Mouse (Mus musculus): ENCODE data around the gene Gon7. TPM values are rescaled to one million over a fixed set of nuclear protein-coding genes. Genes with fewer than 3 reads are reported as not detected.

Gon7 gene
- polyA plus RNA-seq, 1 experiment from 2014 or later, result 20.6 TPM

DNA sequence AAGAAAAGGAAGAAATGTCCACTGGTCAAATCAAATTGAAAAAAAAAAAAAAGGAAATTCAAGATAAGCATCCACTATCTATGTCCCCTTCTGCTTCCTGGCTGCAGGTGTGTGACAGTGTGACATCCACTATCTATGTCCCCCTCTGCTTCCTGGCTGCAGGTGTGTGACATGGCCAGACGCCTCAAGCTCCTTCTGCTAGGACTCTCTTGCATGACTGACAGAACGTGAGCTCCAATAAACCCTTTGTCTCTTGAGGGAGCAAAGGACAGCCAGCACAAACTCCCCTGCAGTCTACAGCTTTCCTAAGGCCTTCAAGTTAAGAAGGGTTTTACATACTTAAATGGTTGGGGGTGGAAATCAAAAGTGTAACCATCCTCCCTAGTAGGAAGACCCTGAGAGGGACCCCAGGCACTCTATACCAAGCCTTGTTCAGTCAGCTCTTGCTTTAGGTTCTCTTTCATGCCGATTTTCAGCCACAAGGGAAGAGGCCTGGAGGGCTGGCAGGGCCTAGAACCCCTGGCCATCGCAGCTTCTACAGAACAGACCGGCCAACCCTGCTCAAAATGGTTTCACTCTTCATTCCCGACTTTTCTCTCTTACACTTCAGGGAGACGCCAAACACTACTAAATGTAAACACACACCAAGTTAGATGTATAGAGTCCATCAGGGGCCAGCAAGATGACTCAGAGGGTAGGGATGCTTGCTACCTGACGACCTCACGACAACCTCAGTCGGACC lies 42.8 kb downstream of the Gon7 start:
- Histone ChIP-seq H3K4me2 (no peak overlapping the region), H3K36me3 (no peaks in the 10 kb centered on the region), H3K27ac (no peak overlapping the region), H3K27me3 (no peaks in the 10 kb centered on the region), H3K9ac (no peak overlapping the region), H3K9me3 (no peaks in the 10 kb centered on the region), H3K4me3 (no peak overlapping the region), H3K4me1 (peaks cover 12% of the 10 kb centered on the region; the same call in 1 of the 2 replicates)
- no peak for ATAC-seq (ENCODE audit: insufficient number of reproducible peaks, low FRiP score, low TSS enrichment, low read depth)
- WGBS, result 82% methylated on average over 10 of the region's 10 CpGs

DNA sequence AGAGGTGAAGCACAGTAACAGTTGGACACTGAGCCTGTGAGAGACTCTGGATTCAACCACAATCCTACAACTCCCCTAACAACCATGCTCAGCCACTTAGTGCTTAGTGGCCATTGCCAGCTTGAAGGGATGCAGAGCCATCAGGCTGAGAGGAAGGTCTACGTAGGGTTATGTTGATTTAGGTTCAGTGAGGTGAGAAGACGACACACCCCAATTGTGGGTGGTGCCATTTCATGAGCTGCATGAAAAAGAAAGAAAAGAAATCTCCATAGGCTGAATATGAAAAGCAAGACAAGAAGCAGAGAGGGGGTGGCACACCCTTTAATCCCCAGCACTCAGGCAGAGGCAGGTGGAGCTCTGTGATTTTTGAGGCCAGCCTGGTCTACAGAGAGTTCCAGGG lies 43.5 kb downstream of the Gon7 start:
- H3K9me3 ChIP-seq, result no peaks in the 10 kb centered on the region
- H3K9ac ChIP-seq, result no peak overlapping the region
- H3K4me2 ChIP-seq, result no peak overlapping the region
- H3K4me1 ChIP-seq, result peaks cover 7% of the 10 kb centered on the region; the same call in 1 of the 2 replicates
- H3K4me3 ChIP-seq, result no peak overlapping the region
- H3K27me3 ChIP-seq, result no peaks in the 10 kb centered on the region
- H3K27ac ChIP-seq, result no peak overlapping the region
- 68% methylated on average over 2 of the region's 2 CpGs for WGBS
- no peaks in the 10 kb centered on the region for H3K36me3 ChIP-seq
- ATAC-seq (ENCODE audit: insufficient number of reproducible peaks, low FRiP score, low TSS enrichment, low read depth), result no peak

DNA sequence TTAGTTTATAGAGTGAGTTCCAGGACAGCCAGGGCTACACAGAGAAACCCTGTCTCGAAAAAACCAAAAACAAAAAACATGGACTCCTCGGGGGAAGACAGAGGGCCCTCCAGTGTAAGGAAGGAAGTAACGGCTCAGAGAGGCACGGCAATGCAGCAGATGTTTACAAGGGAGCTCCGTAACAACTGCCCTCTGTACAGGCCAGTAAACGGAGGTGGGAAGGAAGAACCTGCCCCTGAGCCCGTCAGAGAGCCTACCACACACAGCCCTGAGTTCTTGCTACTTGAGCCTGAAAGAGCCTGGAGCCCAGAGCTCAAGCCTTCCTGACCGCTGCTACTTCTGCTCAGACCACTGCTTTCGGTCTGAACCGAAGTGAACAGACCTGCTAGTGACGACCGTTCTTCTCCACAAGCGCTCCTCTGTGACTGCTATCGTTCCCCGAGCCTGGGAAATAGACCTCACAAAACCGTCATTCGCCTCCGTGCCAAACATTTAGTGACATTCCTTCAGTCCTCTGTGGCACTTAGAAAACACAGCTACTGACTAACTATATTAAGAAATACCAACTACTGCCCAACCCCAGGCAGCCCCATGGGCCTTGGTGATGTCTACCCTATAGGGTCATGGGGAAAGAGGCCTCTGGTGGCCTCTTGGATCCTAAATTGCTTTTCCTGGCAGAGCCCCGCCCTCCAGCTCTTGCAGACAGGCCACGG lies 44.3 kb downstream of the Gon7 start:
- H3K4me3 ChIP-seq, result no peak overlapping the region
- ATAC-seq (ENCODE audit: insufficient number of reproducible peaks, low FRiP score, low TSS enrichment, low read depth), result no peak
- H3K9ac ChIP-seq, result no peak overlapping the region
- no peaks in the 10 kb centered on the region for H3K36me3 ChIP-seq
- peaks cover 7% of the 10 kb centered on the region; the same call in 1 of the 2 replicates for H3K4me1 ChIP-seq
- H3K9me3 ChIP-seq, result no peaks in the 10 kb centered on the region
- peak overlapping the region; percentile 20; the same call in 1 of the 2 replicates for H3K4me2 ChIP-seq
- H3K27ac ChIP-seq, result peak overlapping the region; percentile 33; the same call in 1 of the 2 replicates
- WGBS, result 46% methylated on average over 20 of the region's 20 CpGs
- H3K27me3 ChIP-seq, result no peaks in the 10 kb centered on the region

DNA sequence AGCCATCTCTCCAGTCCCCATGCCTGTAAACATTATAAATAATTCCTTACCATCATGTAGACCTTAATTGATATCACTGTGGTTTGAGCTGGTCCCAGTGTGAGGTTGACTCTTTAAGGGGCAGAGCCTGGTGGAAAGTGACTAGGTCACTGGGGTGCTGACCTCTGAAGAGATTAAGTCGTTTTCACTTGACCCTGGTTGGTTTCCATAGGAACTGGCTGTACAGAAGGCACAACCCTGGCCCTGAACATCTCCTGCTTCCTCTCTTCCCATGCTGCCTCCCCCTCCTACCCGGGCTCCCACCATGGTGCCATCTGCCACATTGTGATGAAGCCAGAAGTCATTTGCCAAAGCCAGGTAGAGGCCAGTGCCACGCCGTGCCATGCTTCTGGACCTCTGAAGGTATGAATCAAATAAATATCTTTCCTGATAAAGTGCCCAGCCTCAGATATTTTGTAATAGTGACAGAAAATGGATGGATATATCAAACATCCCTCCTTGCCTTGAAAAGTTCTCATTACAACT lies 46.7 kb downstream of the Gon7 start:
- no peak for ATAC-seq (ENCODE audit: insufficient number of reproducible peaks, low FRiP score, low TSS enrichment, low read depth)
- no peak overlapping the region for H3K27ac ChIP-seq

DNA sequence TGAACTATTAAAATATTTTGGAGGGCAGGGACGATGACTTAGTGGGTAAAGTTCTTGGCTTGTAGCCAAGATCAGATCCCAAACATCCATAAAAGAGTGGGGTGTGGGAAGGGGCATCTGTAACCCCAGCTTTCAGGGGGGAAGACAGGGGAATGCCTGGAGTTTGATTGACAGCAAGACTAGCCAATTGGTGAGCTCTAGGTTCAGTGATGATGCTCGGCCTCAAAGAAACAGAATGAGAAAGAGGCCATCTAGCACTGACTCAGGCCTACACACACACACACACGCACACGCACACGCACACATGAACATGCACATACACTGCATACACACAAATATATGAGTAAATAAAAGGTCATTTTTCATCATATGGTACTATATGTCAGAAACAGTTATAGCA lies 47.7 kb downstream of the Gon7 start:
- ATAC-seq (ENCODE audit: insufficient number of reproducible peaks, low FRiP score, low TSS enrichment, low read depth), result no peak

More for the DNA sequence above, 46.7 kb downstream of the Gon7 start:
- Histone ChIP-seq H3K36me3 (no peaks in the 10 kb centered on the region), H3K4me3 (no peak overlapping the region), H3K27me3 (peaks cover 7% of the 10 kb centered on the region; the same call in 1 of the 2 replicates), H3K9ac (no peak overlapping the region), H3K4me1 (peaks cover 7% of the 10 kb centered on the region; the same call in 1 of the 2 replicates), H3K9me3 (no peaks in the 10 kb centered on the region), H3K4me2 (no peak overlapping the region)
- 61% methylated on average over 4 of the region's 4 CpGs for WGBS

DNA sequence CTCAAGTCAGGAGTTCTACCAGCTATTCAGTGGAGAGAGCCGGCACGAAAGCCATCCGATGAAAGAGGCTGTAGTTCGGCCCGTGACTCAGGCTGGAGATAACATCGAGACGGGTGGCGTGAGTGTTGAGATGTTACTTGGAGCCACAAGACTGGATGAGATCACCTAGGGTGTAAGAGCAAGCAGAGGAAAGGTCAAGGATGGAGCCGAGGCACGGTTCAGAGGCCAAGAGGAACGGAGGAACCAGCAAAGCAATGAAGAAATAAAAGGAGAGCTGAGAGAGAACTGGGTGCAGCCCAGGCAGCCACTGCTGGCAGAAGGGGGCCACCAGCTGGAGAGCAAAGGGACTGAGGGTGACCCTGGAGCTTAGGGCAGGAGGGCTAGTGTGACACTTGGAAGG lies 49.4 kb downstream of the Gon7 start:
- 84% methylated on average over 11 of the region's 11 CpGs for WGBS
- Histone ChIP-seq H3K27ac (no peak overlapping the region), H3K27me3 (peaks cover 7% of the 10 kb centered on the region; the same call in 1 of the 2 replicates), H3K36me3 (no peaks in the 10 kb centered on the region), H3K9ac (no peak overlapping the region), H3K4me2 (no peak overlapping the region), H3K4me1 (peaks cover 20% of the 10 kb centered on the region), H3K9me3 (no peaks in the 10 kb centered on the region), H3K4me3 (no peak overlapping the region)
- no peak for ATAC-seq (ENCODE audit: insufficient number of reproducible peaks, low FRiP score, low TSS enrichment, low read depth)

More for the DNA sequence above, 47.7 kb downstream of the Gon7 start:
- peaks cover 7% of the 10 kb centered on the region; the same call in 1 of the 2 replicates for H3K27me3 ChIP-seq
- H3K9ac ChIP-seq, result no peak overlapping the region
- no peak overlapping the region for H3K4me3 ChIP-seq
- no peak overlapping the region for H3K4me2 ChIP-seq
- 74% methylated on average over 5 of the region's 5 CpGs for WGBS
- peaks cover 13% of the 10 kb centered on the region; the same call in 1 of the 2 replicates for H3K4me1 ChIP-seq
- no peaks in the 10 kb centered on the region for H3K9me3 ChIP-seq
- no peak overlapping the region for H3K27ac ChIP-seq
- no peaks in the 10 kb centered on the region for H3K36me3 ChIP-seq

DNA sequence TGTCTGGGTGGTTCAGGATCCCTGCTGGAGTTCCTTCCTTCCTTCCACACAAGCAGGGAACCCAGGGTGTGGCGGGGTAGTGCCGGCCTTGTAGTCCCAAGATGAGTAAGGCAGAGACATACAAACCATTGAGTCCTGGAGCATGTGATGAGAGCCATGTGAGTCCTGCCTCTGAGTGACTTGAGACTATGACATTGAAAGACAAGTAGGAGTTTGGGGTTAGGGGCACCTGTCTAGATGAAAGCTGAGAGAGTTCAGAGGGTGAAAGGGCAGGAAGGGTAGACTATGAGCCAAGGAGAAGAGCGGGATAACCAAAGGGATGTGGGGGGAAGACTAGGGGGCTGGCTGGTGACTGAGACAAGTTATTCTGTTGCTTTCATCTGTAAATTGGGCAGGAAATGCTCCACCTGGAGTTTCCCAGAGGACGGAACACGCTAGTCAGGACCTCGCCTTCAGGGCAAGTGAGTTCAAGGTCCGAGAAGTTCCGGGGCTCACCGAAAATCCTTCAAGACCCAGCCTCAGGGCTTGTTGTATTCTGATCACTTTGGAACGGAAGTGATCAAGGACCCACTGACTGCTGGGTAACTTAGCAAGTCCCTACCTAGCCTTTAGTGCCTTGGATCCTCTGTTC lies 50.7 kb downstream of the Gon7 start:
- Histone ChIP-seq H3K9ac (no peak overlapping the region), H3K4me1 (peaks cover 33% of the 10 kb centered on the region), H3K4me2 (no peak overlapping the region), H3K9me3 (no peaks in the 10 kb centered on the region), H3K36me3 (no peaks in the 10 kb centered on the region), H3K27ac (no peak overlapping the region), H3K4me3 (no peak overlapping the region), H3K27me3 (peaks cover 7% of the 10 kb centered on the region; the same call in 1 of the 2 replicates)
- no peak for ATAC-seq (ENCODE audit: insufficient number of reproducible peaks, low FRiP score, low TSS enrichment, low read depth)
- 78% methylated on average over 10 of the region's 10 CpGs for WGBS

DNA sequence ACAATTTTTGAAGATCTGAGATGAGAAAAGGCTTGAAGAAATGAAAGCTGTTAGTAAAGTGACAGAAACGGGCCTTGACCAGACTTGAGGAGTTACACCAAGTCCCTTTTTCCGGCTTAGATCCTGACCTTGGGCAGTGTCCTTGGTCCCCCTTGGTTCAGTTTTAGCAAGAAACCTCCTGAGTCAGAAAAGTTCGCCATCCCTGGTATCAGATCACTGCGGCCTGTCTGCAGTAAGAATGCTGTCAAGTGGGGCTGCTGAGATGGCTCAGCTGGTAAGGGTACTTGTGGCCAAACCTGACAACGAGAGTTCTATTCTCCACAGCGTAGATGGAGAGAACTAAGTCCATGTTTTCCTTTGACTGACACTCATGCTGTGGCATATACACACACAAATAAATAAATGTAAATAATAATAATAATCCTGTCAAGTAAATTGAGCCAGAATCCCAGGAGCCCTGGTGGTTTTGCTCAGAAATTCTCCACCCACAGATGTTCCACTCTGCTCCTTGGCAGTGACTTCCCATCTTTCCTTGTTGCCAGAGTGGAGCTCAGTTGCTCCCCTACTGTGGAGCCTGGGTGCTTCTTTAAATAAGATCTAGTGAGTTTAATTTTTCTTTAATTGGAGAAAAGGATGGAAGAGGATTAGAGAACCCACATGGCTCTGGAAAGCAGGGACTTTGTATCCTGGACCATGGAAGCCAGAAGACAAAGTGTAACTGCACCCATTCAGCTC lies 51.5 kb downstream of the Gon7 start:
- Histone ChIP-seq H3K9me3 (no peaks in the 10 kb centered on the region), H3K4me1 (peaks cover 35% of the 10 kb centered on the region), H3K27me3 (peaks cover 7% of the 10 kb centered on the region; the same call in 1 of the 2 replicates), H3K27ac (no peak overlapping the region), H3K36me3 (no peaks in the 10 kb centered on the region), H3K4me3 (peak overlapping the region; percentile 71; the same call in 1 of the 2 replicates), H3K9ac (no peak overlapping the region), H3K4me2 (no peak overlapping the region)
- no peak for ATAC-seq (ENCODE audit: insufficient number of reproducible peaks, low FRiP score, low TSS enrichment, low read depth)
- WGBS, result 79% methylated on average over 6 of the region's 6 CpGs

DNA sequence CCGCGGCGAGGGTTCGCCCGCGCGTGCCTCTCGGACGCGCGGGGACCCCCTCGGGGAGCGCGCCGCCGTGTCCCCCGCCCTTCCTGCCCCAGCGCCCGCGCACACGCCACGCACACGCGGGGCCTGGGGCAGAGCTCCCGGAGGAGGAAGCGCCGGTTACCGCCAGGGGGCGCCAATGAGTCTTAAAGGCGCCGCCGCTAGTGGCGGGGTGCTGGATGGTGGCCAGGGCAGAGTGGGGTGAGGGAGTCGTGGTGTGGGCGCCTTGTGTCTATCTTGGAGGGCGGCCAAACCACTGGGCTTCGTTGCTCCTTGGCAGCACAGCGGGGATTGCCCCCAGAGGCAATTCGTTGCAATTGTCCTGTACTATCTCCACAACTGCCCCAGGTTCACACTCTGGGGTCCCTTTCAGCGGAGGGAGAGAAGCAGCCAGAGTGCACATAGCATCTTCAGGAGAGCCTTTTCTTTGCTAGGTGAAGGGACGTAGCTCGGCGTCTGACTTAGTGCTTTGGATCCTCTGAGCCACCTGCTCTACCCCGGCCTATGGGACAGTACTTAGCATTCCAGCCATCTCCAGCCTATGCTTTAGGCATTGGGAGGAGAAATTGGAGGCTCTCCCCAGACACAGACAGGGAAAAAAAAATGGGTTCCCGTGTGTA lies 52.3 kb downstream of the Gon7 start:
- Histone ChIP-seq H3K36me3 (no peaks in the 10 kb centered on the region), H3K9me3 (no peaks in the 10 kb centered on the region), H3K4me2 (peak overlapping the region; percentile 94), H3K27ac (peak overlapping the region; percentile 91), H3K4me3 (peak overlapping the region; percentile 71), H3K27me3 (peaks cover 7% of the 10 kb centered on the region; the same call in 1 of the 2 replicates), H3K4me1 (peaks cover 42% of the 10 kb centered on the region), H3K9ac (peak overlapping the region; percentile 86)
- peak; percentile 40 for ATAC-seq (ENCODE audit: insufficient number of reproducible peaks, low FRiP score, low TSS enrichment, low read depth)
- WGBS, result 2% methylated on average over 45 of the region's 45 CpGs

DNA sequence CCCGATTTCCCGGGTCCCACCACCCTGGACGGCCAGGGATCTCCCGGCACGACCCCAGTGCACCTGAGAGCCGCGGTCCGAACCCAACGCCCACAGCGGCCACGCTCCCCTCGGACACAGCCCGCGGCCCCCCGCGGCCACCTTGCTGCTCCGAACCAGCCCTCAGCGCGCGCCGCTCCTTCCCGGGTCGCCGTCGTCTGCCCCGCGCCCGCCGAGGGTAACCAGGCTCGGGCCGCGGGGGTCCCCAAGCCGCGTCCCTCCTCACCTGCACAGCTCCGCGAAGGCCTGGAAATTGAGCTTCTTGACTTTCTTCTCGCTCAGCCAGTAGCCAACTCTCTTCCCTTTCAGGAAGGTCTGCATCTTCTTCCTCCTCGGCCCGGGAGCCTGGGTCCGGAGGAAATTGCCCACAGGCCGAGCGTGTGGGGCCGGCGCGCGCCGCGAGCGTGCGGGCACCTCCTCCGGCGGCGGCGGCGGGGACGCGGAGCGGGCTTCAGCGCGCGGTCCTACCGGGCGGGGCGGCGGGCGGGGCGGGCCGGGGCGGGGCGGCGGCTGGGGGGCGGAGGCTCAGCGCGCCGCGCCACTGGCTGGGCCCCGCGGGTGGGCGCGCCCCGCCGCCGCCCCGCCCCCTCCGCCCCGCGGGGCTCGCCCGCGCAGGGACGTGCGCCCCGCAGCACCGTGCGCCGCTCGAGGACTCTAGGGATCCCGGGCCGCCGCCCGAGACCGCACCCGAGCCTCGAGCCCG lies 53.0 kb downstream of the Gon7 start, which contains the start of gene Itpk1:
Itpk1 (minus strand) TSS at position 474 of the 742 bp plus-strand sequence.
- under 1% methylated on average over 81 of the region's 105 CpGs for WGBS
- Histone ChIP-seq H3K9ac (peak within 1 kb of the TSS; percentile 86), H3K36me3 (no peaks in the 10 kb centered on the region), H3K4me3 (peak within 1 kb of the TSS; percentile 71), H3K9me3 (no peaks in the 10 kb centered on the region), H3K4me1 (peaks cover 44% of the 10 kb centered on the region), H3K27me3 (peaks cover 7% of the 10 kb centered on the region; the same call in 1 of the 2 replicates), H3K27ac (peak within 1 kb of the TSS; percentile 91), H3K4me2 (peak within 1 kb of the TSS; percentile 94)
- ATAC-seq (ENCODE audit: insufficient number of reproducible peaks, low FRiP score, low TSS enrichment, low read depth), result peak; percentile 85
